22 mouse cellular contexts compared by ENCODE assay signal in genomic region chr15:6431777-6432176, GRCm38 (mm10). TPM values are rescaled to one million over a fixed set of nuclear protein-coding genes. Genes with fewer than 3 reads are reported as not detected.
DNase-seq lines count a peak whose midpoint lies in the region; ATAC-seq and TF ChIP-seq lines count a peak whose summit lies in the region.
"Had no signal": no experiment of that assay in that cellular context is flagged by ENCODE, and none has a peak within 500 bp of the region (broad histone marks: within the 10 kb centered on the region; RNA-seq: fewer than 3 reads in every experiment).

No protein-coding gene starts in this region.

- H3K36me3 ChIP-seq in forebrain, embryonic 15.5 days, result no peaks in the 10 kb centered on the region
- H3K36me3 ChIP-seq in forebrain, embryonic 11.5 days (ENCODE audit: control insufficient read depth, insufficient read depth, low read length), result no peaks in the 10 kb centered on the region
- no peaks in the 10 kb centered on the region for H3K36me3 ChIP-seq in ES-E14 (ENCODE audit: control insufficient read depth, insufficient read depth, low read length, poor library complexity, severe bottlenecking)
- H3K36me3 ChIP-seq in forebrain, postnatal 0 days (ENCODE audit: insufficient read depth), result no peaks in the 10 kb centered on the region; the same call in 1 of the 2 replicates

- H3K4me2 ChIP-seq in forebrain, embryonic 15.5 days (replicated peaks), result no peak overlapping the region
- no peak overlapping the region for H3K4me2 ChIP-seq in forebrain, embryonic 11.5 days (ENCODE audit: low read depth, low read length, severe bottlenecking)
- no peak overlapping the region for H3K4me2 ChIP-seq in forebrain, postnatal 0 days (ENCODE audit: low read depth)

- intact Hi-C loops in left cerebral cortex, adult 2 months (cut with DNase I), result no loop called here
- intact Hi-C loops in left cerebral cortex, postnatal 14 days (cut with DNase I), result no loop called here

- H3K27me3 ChIP-seq in forebrain, embryonic 15.5 days, result no peaks in the 10 kb centered on the region
- no peaks in the 10 kb centered on the region for H3K27me3 ChIP-seq in forebrain, embryonic 11.5 days (ENCODE audit: control insufficient read depth, insufficient read depth, low read length)
- no peaks in the 10 kb centered on the region for H3K27me3 ChIP-seq in forebrain, postnatal 0 days (ENCODE audit: insufficient read depth, low read length)

- peak; percentile 4; the same call in 1 of the 2 replicates for TF ChIP-seq CTCF in left cerebral cortex, adult 2 months (IDR thresholded peaks at IDR 0.05)
- no peak for TF ChIP-seq CTCF in forebrain, postnatal 0 days (IDR thresholded peaks at IDR 0.05; ENCODE audit: low read depth)

- H3K4me3 ChIP-seq in forebrain, embryonic 15.5 days, result no peak overlapping the region
- H3K4me3 ChIP-seq in forebrain, embryonic 11.5 days (ENCODE audit: low read depth, low read length), result no peak overlapping the region
- H3K4me3 ChIP-seq in left cerebral cortex, adult 2 months, result no peak overlapping the region
- H3K4me3 ChIP-seq in ES-E14 (ENCODE audit: insufficient read depth in 1 of 2, low read depth in 1 of 2, low read length in 2 of 2, poor library complexity in 1 of 2, severe bottlenecking in 1 of 2), result no peak overlapping the region
- H3K4me3 ChIP-seq in forebrain, postnatal 0 days (ENCODE audit: low read depth, low read length), result no peak overlapping the region
- H3K4me3 ChIP-seq: erythroblast, embryonic 14.5 days had no signal

- in situ Hi-C loops in ES-E14 (cut with MboI; ENCODE audit: low sequenced_read_pairs in 2 of 2, unreplicated experiment in 2 of 2), result no loop called here

- peak; percentile 44; the same call in 1 of the 2 replicates for ATAC-seq in forebrain, embryonic 15.5 days (replicated peaks)
- ATAC-seq in forebrain, embryonic 11.5 days (replicated peaks; ENCODE audit: low FRiP score), result no peak
- ATAC-seq in forebrain, postnatal 0 days, result peak; percentile 63
- ATAC-seq: activated CD4-positive, CD25-positive, alpha-beta regulatory T cell, adult 4 months; inflammation-experienced regulatory T-cells, adult 6 months had no signal

- peaks cover 12% of the 10 kb centered on the region; the same call in 1 of the 2 replicates for H3K4me1 ChIP-seq in forebrain, embryonic 15.5 days
- 0 out of 2 replicates have a peak, but pooled peaks cover 1% of the 10 kb centered on the region for H3K4me1 ChIP-seq in forebrain, embryonic 11.5 days (replicated peaks; ENCODE audit: control insufficient read depth, insufficient read depth, low read length)
- H3K4me1 ChIP-seq in ES-E14 (ENCODE audit: control insufficient read depth in 2 of 2, insufficient read depth in 2 of 2, low read length in 2 of 2, poor library complexity in 1 of 2), result no peaks in the 10 kb centered on the region
- no peaks in the 10 kb centered on the region for H3K4me1 ChIP-seq in forebrain, postnatal 0 days (ENCODE audit: insufficient read depth)

- H3K9me3 ChIP-seq in forebrain, embryonic 15.5 days, result no peaks in the 10 kb centered on the region
- no peaks in the 10 kb centered on the region for H3K9me3 ChIP-seq in forebrain, embryonic 11.5 days (ENCODE audit: control insufficient read depth, low read length)
- H3K9me3 ChIP-seq in ES-E14 (ENCODE audit: control insufficient read depth, insufficient read depth, low read depth, low read length), result no peaks in the 10 kb centered on the region
- no peaks in the 10 kb centered on the region for H3K9me3 ChIP-seq in forebrain, postnatal 0 days (ENCODE audit: low read length)

- no peak overlapping the region for H3K27ac ChIP-seq in forebrain, embryonic 15.5 days (replicated peaks)
- H3K27ac ChIP-seq in forebrain, embryonic 11.5 days (ENCODE audit: low read depth, low read length), result no peak overlapping the region
- no peak overlapping the region for H3K27ac ChIP-seq in left cerebral cortex, adult 2 months
- no peak overlapping the region for H3K27ac ChIP-seq in ES-E14 (ENCODE audit: insufficient read depth, low read depth, low read length, poor library complexity, severe bottlenecking)
- H3K27ac ChIP-seq in forebrain, postnatal 0 days (ENCODE audit: low read depth, low read length), result no peak overlapping the region

- no peak for DNase-seq in forebrain, embryonic 11.5 days (ENCODE audit: low spot score)
- DNase-seq in left cerebral cortex, adult 2 months (ENCODE audit: extremely low spot score in 1 of 2, low spot score in 2 of 2), result no peak
- no peak for DNase-seq in left cerebral cortex, postnatal 14 days (ENCODE audit: low spot score in 2 of 2)
- peak; percentile 15 for DNase-seq in ES-E14 (ENCODE audit: low read depth, low spot score)
- peak; percentile 14 for DNase-seq in forebrain, postnatal 0 days
- DNase-seq in urinary bladder, postnatal 14 days (ENCODE audit: low spot score), result no peak
- no peak for DNase-seq in embryo, embryonic 10 days (ENCODE audit: low spot score)
- DNase-seq: cerebellum, adult 11 months; liver had no signal

- H3K9ac ChIP-seq in forebrain, embryonic 15.5 days (replicated peaks), result no peak overlapping the region
- H3K9ac ChIP-seq in forebrain, embryonic 11.5 days (ENCODE audit: low read length), result no peak overlapping the region
- H3K9ac ChIP-seq in ES-E14 (ENCODE audit: insufficient read depth, low read depth, low read length, poor library complexity, severe bottlenecking), result no peak overlapping the region
- no peak overlapping the region for H3K9ac ChIP-seq in forebrain, postnatal 0 days

- 27% methylated on average over 7 of the region's 7 CpGs for WGBS in forebrain, embryonic 15.5 days
- WGBS in forebrain, embryonic 11.5 days, result 51% methylated on average over 7 of the region's 7 CpGs
- 23% methylated on average over 7 of the region's 7 CpGs for WGBS in forebrain, postnatal 0 days

TF ChIP-seq in ES-E14, 5 proteins besides CTCF, POLR2A, EP300 and RAD21:
- TF ChIP-seq ZC3H11A (IDR thresholded peaks at IDR 0.05; ENCODE audit: borderline replicate concordance, low read depth, low read length) (no peak), HCFC1 (IDR thresholded peaks at IDR 0.05; ENCODE audit: borderline replicate concordance, insufficient read depth, low read length) (no peak), MAFK (IDR thresholded peaks at IDR 0.05; ENCODE audit: insufficient read depth, low read depth, low read length) (no peak), ZNF384 (IDR thresholded peaks at IDR 0.05; ENCODE audit: low read depth, low read length) (no peak), CHD2 (IDR thresholded peaks at IDR 0.05; ENCODE audit: low read depth, low read length) (no peak)

RNA-seq across cellular contexts. Expression of gene C9, which starts 13.3 kb away (rescaled TPM):
- not detected in 2 replicates for polyA plus RNA-seq in forebrain, embryonic 15.5 days (2015; fragmentation: Nextera tagmentation; extraction: Ambion mirVana)
- not detected in 2 replicates for polyA plus RNA-seq in forebrain, embryonic 11.5 days (2014; fragmentation: Nextera tagmentation; extraction: Ambion mirVana)
- not detected for total RNA-seq in left cerebral cortex, adult 2 months (2021)
- not detected for total RNA-seq in left cerebral cortex, postnatal 14 days (2021)
- not detected in 2 replicates for total RNA-seq in ES-E14 (2012; rRNA removed)
- not detected in 2 replicates for total RNA-seq in forebrain, postnatal 0 days (2014; rRNA removed)
- polyA plus RNA-seq in forebrain, postnatal 0 days (2015; fragmentation: Nextera tagmentation; extraction: Ambion mirVana), result not detected in 2 replicates
- total RNA-seq: left cerebral cortex, adult 8-10 months; megakaryocyte-erythroid progenitor cell, adult 5-6 weeks had no signal
- polyA plus RNA-seq: activated CD4-positive, CD25-positive, alpha-beta regulatory T cell, adult 4 months; C2C12; erythroblast, embryonic 14.5 days; heart, embryonic 16.5 days; inflammation-experienced regulatory T-cells, adult 6 months; large intestine, adult 2 months; lung, postnatal 0 days; neural tube, embryonic 11.5 days; small intestine, adult 2 months; testis, adult 2 months had no signal

Comparison
In these comparisons a context has a peak if more than half of its experiments do, and no peak if none do; other contexts are left out.
1. DNase-seq: peak in ES-E14 (single experiment) and forebrain, postnatal 0 days (single experiment); none in forebrain, embryonic 11.5 days (single experiment), left cerebral cortex, adult 2 months (0 of 2), left cerebral cortex, postnatal 14 days (0 of 2), urinary bladder, postnatal 14 days (single experiment) and embryo, embryonic 10 days (single experiment).